ENCODE assay signal across 13 mouse cellular contexts in the genomic region with DNA sequence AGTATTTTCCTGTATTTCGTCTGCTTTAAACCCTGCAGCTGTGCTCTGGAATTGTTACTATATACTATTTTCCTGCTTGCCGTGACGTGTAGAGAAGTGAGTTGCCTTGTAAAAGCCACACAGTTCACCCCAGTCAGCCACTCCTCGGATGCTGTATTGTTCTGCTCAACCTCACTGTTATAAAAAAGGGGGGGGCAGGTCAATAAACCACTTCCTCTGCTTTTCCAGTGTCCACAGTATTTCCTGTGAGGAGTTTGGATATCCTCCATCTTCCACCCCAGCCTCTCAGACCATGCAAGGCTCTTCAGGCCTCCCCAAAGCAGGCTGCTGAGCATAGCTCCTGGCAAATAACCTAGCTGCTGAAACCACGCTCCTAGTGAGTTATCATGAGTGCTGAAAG. TPM values are rescaled to one million over a fixed set of nuclear protein-coding genes. Genes with fewer than 3 reads are reported as not detected.
DNase-seq lines count a peak whose midpoint lies in the region; ATAC-seq and TF ChIP-seq lines count a peak whose summit lies in the region.
"Had no signal": no experiment of that assay in that cellular context is flagged by ENCODE, and none has a peak within 500 bp of the region (broad histone marks: within the 10 kb centered on the region; RNA-seq: fewer than 3 reads in every experiment).

No protein-coding gene starts in this region.

- no peak overlapping the region for H3K9ac ChIP-seq in heart, embryonic 16.5 days (ENCODE audit: low read length)
- H3K9ac ChIP-seq in lung, postnatal 0 days (replicated peaks; ENCODE audit: low read depth), result no peak overlapping the region
- H3K9ac ChIP-seq in intestine, postnatal 0 days (ENCODE audit: low read depth, low read length), result no peak overlapping the region

- no peaks in the 10 kb centered on the region for H3K36me3 ChIP-seq in heart, embryonic 16.5 days (ENCODE audit: control insufficient read depth, insufficient read depth)
- H3K36me3 ChIP-seq in lung, postnatal 0 days (ENCODE audit: insufficient read depth, low read length), result no peaks in the 10 kb centered on the region
- H3K36me3 ChIP-seq in intestine, postnatal 0 days (ENCODE audit: control insufficient read depth, insufficient read depth), result 0 out of 2 replicates have a peak, but pooled peaks cover 4% of the 10 kb centered on the region
- H3K36me3 ChIP-seq in small intestine, adult 2 months (ENCODE audit: control insufficient read depth, insufficient read depth, low read length), result peaks cover 1% of the 10 kb centered on the region; the same call in 1 of the 2 replicates

- TF ChIP-seq EP300 in lung, postnatal 0 days (IDR thresholded peaks at IDR 0.05), result peak; percentile 56

- peak; percentile 72 for ATAC-seq in heart, embryonic 16.5 days (replicated peaks; ENCODE audit: extremely low read depth, insufficient read depth, low FRiP score)
- peak; percentile 72 for ATAC-seq in lung, postnatal 0 days
- peak; percentile 29; the same call in 1 of the 2 replicates for ATAC-seq in intestine, postnatal 0 days
- no peak for ATAC-seq in megakaryocyte, adult 5-6 weeks (ENCODE audit: poor library complexity, severe bottlenecking)

- DNase-seq in heart, postnatal 14 days, result no peak
- DNase-seq in lung, postnatal 0 days (ENCODE audit: low spot score), result peak; percentile 56
- no peak for DNase-seq in lung, postnatal 4 days
- DNase-seq in adrenal gland, adult 18-20 months (ENCODE audit: low spot score in 2 of 2), result no peak
- DNase-seq: adrenal gland, adult 8-10 months had no signal

- no peak for TF ChIP-seq CTCF in lung, postnatal 0 days (IDR thresholded peaks at IDR 0.05)
- no peak for TF ChIP-seq CTCF in intestine, postnatal 0 days (IDR thresholded peaks at IDR 0.05; ENCODE audit: low read depth)
- TF ChIP-seq CTCF in small intestine, adult 2 months (IDR thresholded peaks at IDR 0.05; ENCODE audit: extremely low read depth, insufficient read length, insufficient replicate concordance, low read depth, low read length), result no peak

- H3K27me3 ChIP-seq in heart, embryonic 16.5 days (ENCODE audit: control insufficient read depth, insufficient read depth, low read length), result no peaks in the 10 kb centered on the region
- H3K27me3 ChIP-seq in lung, postnatal 0 days (replicated peaks; ENCODE audit: insufficient read depth, low read length), result no peaks in the 10 kb centered on the region
- H3K27me3 ChIP-seq in intestine, postnatal 0 days (replicated peaks; ENCODE audit: control insufficient read depth, insufficient read depth, low read length), result no peaks in the 10 kb centered on the region
- H3K27me3 ChIP-seq in small intestine, adult 2 months (ENCODE audit: control insufficient read depth, insufficient read depth, low read length), result no peaks in the 10 kb centered on the region

- intact Hi-C loops in heart, postnatal 14 days (cut with DNase I), result loop anchor here (5.0 kb wide), 1 partner anchor 62 kb away; no protein-coding TSS in a partner anchor

- H3K27ac ChIP-seq in heart, embryonic 16.5 days (ENCODE audit: low read length), result peak overlapping the region; percentile 59
- H3K27ac ChIP-seq in lung, postnatal 0 days (ENCODE audit: low read length), result peak overlapping the region; percentile 52
- no peak overlapping the region for H3K27ac ChIP-seq in intestine, postnatal 0 days (ENCODE audit: low read depth, low read length)
- H3K27ac ChIP-seq in small intestine, adult 2 months (ENCODE audit: insufficient read depth, low read depth, low read length), result 0 out of 2 replicates have a peak overlapping the region, but pooled peaks have one; percentile 18
- H3K27ac ChIP-seq: macrophage had no signal

- no peaks in the 10 kb centered on the region for H3K9me3 ChIP-seq in heart, embryonic 16.5 days (replicated peaks; ENCODE audit: control insufficient read depth, low read length)
- no peaks in the 10 kb centered on the region for H3K9me3 ChIP-seq in lung, postnatal 0 days (ENCODE audit: low read length)
- H3K9me3 ChIP-seq in intestine, postnatal 0 days (ENCODE audit: control insufficient read depth), result no peaks in the 10 kb centered on the region

- H3K4me2 ChIP-seq in heart, embryonic 16.5 days (ENCODE audit: low read depth, low read length), result no peak overlapping the region
- H3K4me2 ChIP-seq in lung, postnatal 0 days (replicated peaks; ENCODE audit: low read depth, low read length), result no peak overlapping the region
- no peak overlapping the region for H3K4me2 ChIP-seq in intestine, postnatal 0 days (replicated peaks; ENCODE audit: low read depth)

- 51% methylated on average over 5 of the region's 5 CpGs for WGBS in heart, embryonic 16.5 days
- 61% methylated on average over 5 of the region's 5 CpGs for WGBS in lung, postnatal 0 days
- WGBS in intestine, postnatal 0 days, result 42% methylated on average over 5 of the region's 5 CpGs
- 68% methylated on average over 5 of the region's 5 CpGs for WGBS in small intestine, adult 2 months

- H3K4me3 ChIP-seq in heart, embryonic 16.5 days (ENCODE audit: low read length), result no peak overlapping the region
- H3K4me3 ChIP-seq in lung, postnatal 0 days (ENCODE audit: low read depth, low read length), result no peak overlapping the region
- H3K4me3 ChIP-seq in intestine, postnatal 0 days (ENCODE audit: low read depth, low read length), result no peak overlapping the region
- H3K4me3 ChIP-seq in small intestine, adult 2 months (ENCODE audit: low read depth, low read length), result no peak overlapping the region

- H3K4me1 ChIP-seq in heart, embryonic 16.5 days (ENCODE audit: control insufficient read depth, insufficient read depth, low read length), result peaks cover 6% of the 10 kb centered on the region
- H3K4me1 ChIP-seq in lung, postnatal 0 days (ENCODE audit: insufficient read depth, low read depth, low read length), result no peaks in the 10 kb centered on the region
- H3K4me1 ChIP-seq in intestine, postnatal 0 days (replicated peaks; ENCODE audit: control insufficient read depth, insufficient read depth, low read length), result no peaks in the 10 kb centered on the region; the same call in 1 of the 2 replicates
- H3K4me1 ChIP-seq in small intestine, adult 2 months (ENCODE audit: control insufficient read depth, insufficient read depth, insufficient read length, low read length), result no peaks in the 10 kb centered on the region

- TF ChIP-seq POLR2A in small intestine, adult 2 months (IDR thresholded peaks at IDR 0.05; ENCODE audit: low read depth, low read length), result no peak

RNA-seq across cellular contexts. Expression of gene Apoa1, which starts 43.8 kb away (rescaled TPM):
- polyA plus RNA-seq in heart, embryonic 16.5 days (2015; fragmentation: Nextera tagmentation; extraction: Ambion mirVana), result 5.8 and 20.1 TPM in 2 replicates
- total RNA-seq in heart, postnatal 14 days (2021), result under 1 TPM in 1 of 2 experiments, not detected in 1; 0.29 TPM
- 2.2 and 3.7 TPM in 2 replicates for polyA plus RNA-seq in lung, postnatal 0 days (2015; fragmentation: Nextera tagmentation; extraction: Ambion mirVana)
- 28,401 and 28,927 TPM in 2 replicates for polyA plus RNA-seq in intestine, postnatal 0 days (2015; fragmentation: Nextera tagmentation; extraction: Ambion mirVana)
- polyA plus RNA-seq in small intestine, adult 2 months (2012; rRNA removed), result 3,178 and 15,923 TPM in 2 replicates
- 1 to 10 TPM in 1 of 2 experiments, not detected in 1; 2.6 TPM for total RNA-seq in adrenal gland, adult 18-20 months (2021)
- not detected in 2 replicates for total RNA-seq in megakaryocyte, adult 5-6 weeks (2015)
- total RNA-seq in megakaryocyte, adult 5-6 weeks (2017), result not detected in 2 replicates
- total RNA-seq: common myeloid progenitor, adult 5-6 weeks had no signal
- polyA plus RNA-seq: macrophage had no signal

RNA-seq across cellular contexts. Expression of gene Apoc3, which starts 50.9 kb away (rescaled TPM):
- 0.89 TPM in 1 of 2 replicates, not detected in the other for polyA plus RNA-seq in heart, embryonic 16.5 days (2015; fragmentation: Nextera tagmentation; extraction: Ambion mirVana)
- total RNA-seq in heart, postnatal 14 days (2021), result not detected
- polyA plus RNA-seq in lung, postnatal 0 days (2015; fragmentation: Nextera tagmentation; extraction: Ambion mirVana), result not detected in 2 replicates
- polyA plus RNA-seq in intestine, postnatal 0 days (2015; fragmentation: Nextera tagmentation; extraction: Ambion mirVana), result 8,073 and 8,903 TPM in 2 replicates
- 1,107 and 4,906 TPM in 2 replicates for polyA plus RNA-seq in small intestine, adult 2 months (2012; rRNA removed)
- total RNA-seq in adrenal gland, adult 18-20 months (2021), result 1 to 10 TPM; 7.9 to 8.0 TPM
- total RNA-seq in megakaryocyte, adult 5-6 weeks (2015), result not detected in 2 replicates
- not detected in 2 replicates for total RNA-seq in megakaryocyte, adult 5-6 weeks (2017)
- total RNA-seq: common myeloid progenitor, adult 5-6 weeks had no signal
- polyA plus RNA-seq: hindbrain, embryonic 11.5 days; macrophage had no signal

RNA-seq across cellular contexts. Expression of gene Apoa4, which starts 56.0 kb away (rescaled TPM):
- 1.3 TPM in 1 of 2 replicates, not detected in the other for polyA plus RNA-seq in heart, embryonic 16.5 days (2015; fragmentation: Nextera tagmentation; extraction: Ambion mirVana)
- total RNA-seq in heart, postnatal 14 days (2021), result under 1 TPM in 1 of 2 experiments, not detected in 1; 0.12 TPM
- polyA plus RNA-seq in lung, postnatal 0 days (2015; fragmentation: Nextera tagmentation; extraction: Ambion mirVana), result 0.06 TPM in 1 of 2 replicates, not detected in the other
- 27,935 and 31,935 TPM in 2 replicates for polyA plus RNA-seq in intestine, postnatal 0 days (2015; fragmentation: Nextera tagmentation; extraction: Ambion mirVana)
- 2,388 and 5,196 TPM in 2 replicates for polyA plus RNA-seq in small intestine, adult 2 months (2012; rRNA removed)
- total RNA-seq in adrenal gland, adult 18-20 months (2021), result under 1 TPM in 1 of 2 experiments, not detected in 1; 0.17 TPM
- total RNA-seq in megakaryocyte, adult 5-6 weeks (2015), result not detected in 2 replicates
- not detected in 2 replicates for total RNA-seq in megakaryocyte, adult 5-6 weeks (2017)
- total RNA-seq: common myeloid progenitor, adult 5-6 weeks; left cerebral cortex, adult 8-10 months had no signal
- polyA plus RNA-seq: hindbrain, embryonic 11.5 days; macrophage had no signal

Comparison
In these comparisons a context has a peak if more than half of its experiments do, and no peak if none do; other contexts are left out.
1. RNA of gene Apoa1, which starts 43.8 kb away (polyA plus RNA-seq): 28,401 to 28,927 TPM in intestine, postnatal 0 days and 3,178 to 15,923 TPM in small intestine, adult 2 months; 5.8 to 20.1 TPM in heart, embryonic 16.5 days and 2.2 to 3.7 TPM in lung, postnatal 0 days; every median in the first group is over 100 times any median in the second.
2. RNA of gene Apoc3, which starts 50.9 kb away (polyA plus RNA-seq): 8,073 to 8,903 TPM in intestine, postnatal 0 days and 1,107 to 4,906 TPM in small intestine, adult 2 months; 0.89 TPM in heart, embryonic 16.5 days and not detected in lung, postnatal 0 days; every median in the first group is over 100 times any median in the second.
3. RNA of gene Apoa4, which starts 56.0 kb away (polyA plus RNA-seq): 27,935 to 31,935 TPM in intestine, postnatal 0 days and 2,388 to 5,196 TPM in small intestine, adult 2 months; 1.3 TPM in heart, embryonic 16.5 days and 0.06 TPM in lung, postnatal 0 days; every median in the first group is over 1,000 times any median in the second.